Mouse (Mus musculus): ENCODE results near the gene Apoc3. TPM values are rescaled to one million over a fixed set of nuclear protein-coding genes. Genes with fewer than 3 reads are reported as not detected.

Apoc3 gene
- total and polyA plus RNA-seq, 3 experiments: not detected

GRCm38 (mm10) chr9:46240526-46241153 is 5.2 kb upstream of the Apoc3 start, which contains the start of gene Apoa4:
Gene Apoa4, plus strand, starts transcription at chr9:46240696.
- no peak within 1 kb of the TSS for H3K4me3 ChIP-seq (replicated peaks in 1 of 3; ENCODE audit: low read depth in 2 of 3, low read length in 2 of 3, poor library complexity in 1 of 3)
- dilution Hi-C loops (cut with MboI; ENCODE audit: extremely low pct_ligation_motif_present, extremely low pct_unique_long_range_greater_than_20kb, low sequenced_read_pairs): no loop called here
- no peaks in the 10 kb centered on the region; a peak in 1 of 4 replicates for H3K4me1 ChIP-seq (ENCODE audit: control insufficient read depth in 1 of 2, insufficient read depth in 2 of 2)
- no peak for TF ChIP-seq ETS1 (conservative IDR thresholded peaks at IDR 0.05; ENCODE audit: low read depth, low read length)
- TF ChIP-seq NELFE (IDR thresholded peaks at IDR 0.05; ENCODE audit: low read depth, low read length): no peak
- TF ChIP-seq UBTF (IDR thresholded peaks at IDR 0.05; ENCODE audit: low read depth, low read length): no peak
- TF ChIP-seq KAT2A (IDR thresholded peaks at IDR 0.05; ENCODE audit: insufficient replicate concordance, low read length): no peak
- TF ChIP-seq IRF4 (IDR thresholded peaks at IDR 0.05; ENCODE audit: low read depth, low read length): no peak
- no peak for TF ChIP-seq SMC3 (IDR thresholded peaks at IDR 0.05; ENCODE audit: low read depth, low read length)
- no peak for TF ChIP-seq ZC3H11A (IDR thresholded peaks at IDR 0.05; ENCODE audit: low read depth, low read length)
- no peak for TF ChIP-seq ZNF384 (IDR thresholded peaks at IDR 0.05; ENCODE audit: low read depth, low read length)
- no peak for TF ChIP-seq CTCF (conservative IDR thresholded peaks at IDR 0.05 in 1 of 2, IDR thresholded peaks at IDR 0.05 in 1 of 2; ENCODE audit: low read depth in 2 of 2, low read length in 2 of 2)
- TF ChIP-seq GABPA (IDR thresholded peaks at IDR 0.05; ENCODE audit: insufficient replicate concordance, low read depth, low read length): no peak
- H3K9me3 ChIP-seq (replicated peaks; ENCODE audit: low read length): no peaks in the 10 kb centered on the region
- in situ Hi-C loops (cut with MboI; ENCODE audit: low pct_ligation_motif_present, low pct_unique_long_range_greater_than_20kb, low sequenced_read_pairs): loop anchor here (10.0 kb wide), 1 partner anchor 246 kb away; no protein-coding TSS in a partner anchor
- peaks cover 28% of the 10 kb centered on the region for H3K27me3 ChIP-seq (replicated peaks)
- no peak within 1 kb of the TSS for H3K27ac ChIP-seq (ENCODE audit: insufficient read depth, low read depth)
- DNase-seq (ENCODE audit: extremely low read depth): no peak
- H3K4me2 ChIP-seq (ENCODE audit: insufficient read depth, low read depth, poor library complexity, severe bottlenecking): no peak within 1 kb of the TSS
- H3K36me3 ChIP-seq (replicated peaks in 1 of 2; ENCODE audit: control insufficient read depth in 1 of 2, insufficient read depth in 1 of 2, low read length in 1 of 2): no peaks in the 10 kb centered on the region
- H3K9ac ChIP-seq (ENCODE audit: insufficient read depth, low read depth): no peak within 1 kb of the TSS
- no peaks in the 10 kb centered on the region for H3K79me2 ChIP-seq (replicated peaks; ENCODE audit: control insufficient read depth, extremely low read depth, insufficient read depth, poor library complexity, severe bottlenecking)

DNA sequence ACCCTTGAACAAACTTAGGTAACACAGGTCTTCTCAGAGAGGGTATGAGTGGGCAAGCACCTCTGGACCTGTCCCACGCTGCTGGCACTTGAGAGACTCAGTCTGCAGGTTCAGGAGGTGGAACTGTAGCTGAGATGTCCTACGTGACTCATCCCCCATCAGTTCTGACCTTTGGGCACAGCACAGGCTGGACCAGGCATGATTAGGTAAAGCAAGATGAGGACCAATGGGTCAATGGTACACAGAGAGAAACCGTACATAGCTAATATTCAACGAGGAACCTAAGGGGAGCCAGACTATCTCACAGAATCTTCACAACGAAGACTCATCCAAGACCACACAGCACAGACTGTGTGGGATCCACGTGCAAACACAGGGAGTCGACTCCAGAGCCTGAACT is 3.4 kb upstream of the Apoc3 start:
- no peaks in the 10 kb centered on the region for H3K79me2 ChIP-seq (replicated peaks; ENCODE audit: control insufficient read depth, extremely low read depth, insufficient read depth, poor library complexity, severe bottlenecking)
- H3K9me3 ChIP-seq (replicated peaks; ENCODE audit: low read length): no peaks in the 10 kb centered on the region
- no peak overlapping the region for H3K9ac ChIP-seq (ENCODE audit: insufficient read depth, low read depth)
- no peak for TF ChIP-seq NELFE (IDR thresholded peaks at IDR 0.05; ENCODE audit: low read depth, low read length)
- TF ChIP-seq ZC3H11A (IDR thresholded peaks at IDR 0.05; ENCODE audit: low read depth, low read length): no peak
- no peak for TF ChIP-seq POLR2A (IDR thresholded peaks at IDR 0.05; ENCODE audit: low read depth, low read length)
- no peak for TF ChIP-seq TBP (conservative IDR thresholded peaks at IDR 0.05; ENCODE audit: low read depth, low read length)
- TF ChIP-seq ZMIZ1 (IDR thresholded peaks at IDR 0.05; ENCODE audit: low read depth, low read length): no peak
- no peak for TF ChIP-seq MAFK (IDR thresholded peaks at IDR 0.05; ENCODE audit: insufficient replicate concordance, low read length)
- TF ChIP-seq ETS1 (conservative IDR thresholded peaks at IDR 0.05; ENCODE audit: low read depth, low read length): no peak
- TF ChIP-seq BHLHE40 (IDR thresholded peaks at IDR 0.05; ENCODE audit: low read depth, low read length): no peak
- no peak for TF ChIP-seq ELF1 (IDR thresholded peaks at IDR 0.05; ENCODE audit: low read depth, low read length)
- TF ChIP-seq JUN (IDR thresholded peaks at IDR 0.05; ENCODE audit: insufficient read depth, low read depth, low read length): no peak
- H3K27me3 ChIP-seq (replicated peaks): peaks cover 33% of the 10 kb centered on the region
- dilution Hi-C loops (cut with MboI; ENCODE audit: extremely low pct_ligation_motif_present, extremely low pct_unique_long_range_greater_than_20kb, low sequenced_read_pairs) (no loop called here), in situ Hi-C loops (cut with MboI; ENCODE audit: low pct_ligation_motif_present, low pct_unique_long_range_greater_than_20kb, low sequenced_read_pairs) (no loop called here)
- no peaks in the 10 kb centered on the region; a peak in 1 of 4 replicates for H3K4me1 ChIP-seq (ENCODE audit: control insufficient read depth in 1 of 2, insufficient read depth in 2 of 2)
- H3K4me3 ChIP-seq (replicated peaks in 1 of 3; ENCODE audit: low read depth in 2 of 3, low read length in 2 of 3, poor library complexity in 1 of 3): no peak overlapping the region
- DNase-seq (ENCODE audit: extremely low read depth): no peak
- H3K4me2 ChIP-seq (ENCODE audit: insufficient read depth, low read depth, poor library complexity, severe bottlenecking): no peak overlapping the region
- no peaks in the 10 kb centered on the region for H3K36me3 ChIP-seq (replicated peaks in 1 of 2; ENCODE audit: control insufficient read depth in 1 of 2, insufficient read depth in 1 of 2, low read length in 1 of 2)
- no peak overlapping the region for H3K27ac ChIP-seq (ENCODE audit: insufficient read depth, low read depth)

All from CH12.LX (cell line).